Mouse (Mus musculus): ENCODE measurements around the gene Cacnb1. TPM values are rescaled to one million over a fixed set of nuclear protein-coding genes. Genes with fewer than 3 reads are reported as not detected.

Cacnb1 gene
- polyA plus RNA-seq, 1 experiment, result 3.4 TPM

DNA sequence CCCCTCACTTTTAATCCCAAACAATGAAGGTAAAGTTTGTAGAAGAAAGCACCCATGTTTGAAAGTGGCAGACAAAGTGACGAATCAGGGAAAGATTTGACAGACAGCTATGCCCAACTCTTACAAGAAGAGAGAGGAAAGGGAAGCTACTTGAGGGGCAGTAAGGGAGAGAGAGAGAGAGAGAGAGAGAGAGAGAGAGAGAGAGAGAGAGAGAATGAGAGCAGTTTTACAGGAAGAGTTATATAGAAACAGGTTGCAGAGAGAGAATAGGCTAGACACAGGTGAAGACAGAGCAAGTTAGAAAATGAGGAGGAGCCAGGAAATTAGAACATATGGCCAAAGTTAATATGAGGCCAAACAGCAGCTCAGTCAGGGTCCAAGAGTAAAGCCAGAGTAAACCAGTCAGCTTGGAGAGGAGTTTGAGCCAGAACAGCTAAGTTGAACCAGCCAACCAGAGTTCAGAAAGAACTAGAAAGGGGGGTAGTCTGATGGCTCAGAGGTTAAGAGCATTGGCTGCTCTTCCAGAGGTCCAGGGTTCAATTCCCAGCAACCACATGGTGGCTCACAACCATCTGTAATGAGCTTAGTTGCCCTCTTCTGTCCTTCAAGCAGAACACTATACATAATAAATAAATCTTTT, 70.3 kb downstream of the Cacnb1 start:
- no peaks in the 10 kb centered on the region for H3K4me1 ChIP-seq (ENCODE audit: control insufficient read depth, insufficient read depth, insufficient read length, low read length)
- H3K27ac ChIP-seq (replicated peaks; ENCODE audit: low read depth, low read length), result no peak overlapping the region
- no peak overlapping the region for H3K4me3 ChIP-seq (ENCODE audit: insufficient read depth, low read depth, low read length)

Other genes starting within 250 kb of the Cacnb1 start
- not detected in 2 replicates for gene 1700001P01Rik, start 247.1 kb downstream of the Cacnb1 start, polyA plus RNA-seq (2012; ENCODE audit: insufficient read depth, insufficient read length, missing spikeins)
- 268 and 348 TPM in 2 replicates for gene Rpl23, start 240.6 kb downstream of the Cacnb1 start, polyA plus RNA-seq (2012; ENCODE audit: insufficient read depth, insufficient read length, missing spikeins)
- gene Lasp1, start 224.0 kb downstream of the Cacnb1 start, polyA plus RNA-seq (2012; ENCODE audit: insufficient read depth, insufficient read length, missing spikeins), result 56.3 and 58.1 TPM in 2 replicates
- 0.59 and 2.0 TPM in 2 replicates for gene B230217C12Rik, start 182.3 kb downstream of the Cacnb1 start, polyA plus RNA-seq (2012; ENCODE audit: insufficient read depth, insufficient read length, missing spikeins)
- gene Fbxo47, start 138.9 kb downstream of the Cacnb1 start, polyA plus RNA-seq (2012; ENCODE audit: insufficient read depth, insufficient read length, missing spikeins), result 1.3 and 1.8 TPM in 2 replicates
- 0.38 and 0.55 TPM in 2 replicates for gene Plxdc1, start 36.6 kb downstream of the Cacnb1 start, polyA plus RNA-seq (2012; ENCODE audit: insufficient read depth, insufficient read length, missing spikeins)
- gene Arl5c, start 26.9 kb downstream of the Cacnb1 start, polyA plus RNA-seq (2012; ENCODE audit: insufficient read depth, insufficient read length, missing spikeins), result 0.87 TPM in 1 of 2 replicates, not detected in the other
- gene Rpl19, start 3.7 kb upstream of the Cacnb1 start, polyA plus RNA-seq (2012; ENCODE audit: insufficient read depth, insufficient read length, missing spikeins), result 937 and 961 TPM in 2 replicates
- 0.44 TPM in 1 of 2 replicates, not detected in the other for gene Stac2, start 30.4 kb upstream of the Cacnb1 start, polyA plus RNA-seq (2012; ENCODE audit: insufficient read depth, insufficient read length, missing spikeins)
- 12.7 and 14.1 TPM in 2 replicates for gene Fbxl20, start 127.4 kb upstream of the Cacnb1 start, polyA plus RNA-seq (2012; ENCODE audit: insufficient read depth, insufficient read length, missing spikeins)
- 17.7 and 24.4 TPM in 2 replicates for gene Med1, start 170.3 kb upstream of the Cacnb1 start, polyA plus RNA-seq (2012; ENCODE audit: insufficient read depth, insufficient read length, missing spikeins)
- gene Cdk12, start 180.0 kb upstream of the Cacnb1 start, polyA plus RNA-seq (2012; ENCODE audit: insufficient read depth, insufficient read length, missing spikeins), result 14.2 and 15.0 TPM in 2 replicates

Data from brown adipose tissue, adult 24 weeks (tissue).